Mouse (Mus musculus): ENCODE measurements around the gene Rsl1d1. TPM values are rescaled to one million over a fixed set of nuclear protein-coding genes. Genes with fewer than 3 reads are reported as not detected.

Gene Rsl1d1
- 36.0 and 47.4 TPM in 2 replicates for total RNA-seq (2014; rRNA removed)
- 133 TPM in 2 replicates for polyA plus RNA-seq (2015; fragmentation: Nextera tagmentation; extraction: Ambion mirVana)

DNA sequence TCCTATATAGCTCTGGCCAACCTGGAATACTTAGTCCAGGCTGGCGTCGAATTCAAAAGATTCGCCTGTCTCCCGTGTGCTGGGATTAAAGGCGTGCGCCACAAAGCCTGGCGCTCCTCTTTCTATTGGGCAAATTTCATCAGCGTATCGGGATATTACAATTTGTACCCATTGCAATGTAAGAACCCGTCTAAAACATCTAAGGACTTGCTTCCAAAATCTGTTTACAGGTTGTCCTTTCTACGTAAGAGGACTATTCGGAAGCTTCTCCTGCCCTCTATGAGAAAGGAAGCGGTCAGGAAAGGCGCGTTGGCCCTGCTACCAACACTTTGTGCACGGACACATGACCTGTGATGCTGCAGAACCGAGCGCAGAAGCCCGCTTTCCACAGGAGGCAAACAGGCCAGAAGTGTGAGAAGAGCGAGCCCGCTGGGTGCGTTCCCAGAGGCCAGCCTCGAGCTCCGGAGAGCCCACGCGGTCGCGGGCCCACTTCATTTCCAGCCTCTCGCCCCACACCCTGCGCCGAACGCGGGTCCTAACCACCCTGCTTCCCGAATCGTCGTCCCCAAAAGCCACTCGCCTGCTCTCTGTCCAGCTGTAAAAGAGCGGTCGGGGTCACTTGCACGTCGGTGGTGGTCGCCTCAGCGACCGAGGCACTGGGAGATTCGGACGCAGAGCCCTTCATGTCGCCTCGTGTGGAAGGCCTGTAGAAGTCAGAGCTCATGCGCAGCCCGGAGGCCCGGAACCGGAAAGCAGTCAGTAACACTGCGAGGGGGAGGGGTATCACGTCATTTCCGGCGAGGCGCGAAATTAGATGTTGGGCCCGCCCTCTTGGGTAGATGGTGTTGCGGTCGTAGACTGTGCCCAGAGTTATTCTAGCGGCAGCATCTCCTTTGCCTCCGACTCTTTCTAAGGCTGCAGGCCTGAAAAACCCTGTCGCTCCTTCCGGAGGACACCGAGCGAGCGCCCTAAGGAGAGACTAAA is at the start of gene Rsl1d1:
Gene Rsl1d1 (minus strand): TSS at position 761 of the 984 bp plus-strand sequence.
- Histone ChIP-seq H3K36me3 (ENCODE audit: insufficient read depth, low read length) (peaks cover 27% of the 10 kb centered on the region), H3K9me3 (ENCODE audit: low read length) (no peaks in the 10 kb centered on the region), H3K4me2 (ENCODE audit: low read depth, low read length) (peak within 1 kb of the TSS; percentile 67), H3K9ac (replicated peaks; ENCODE audit: low read length) (peak within 1 kb of the TSS; percentile 78), H3K4me1 (ENCODE audit: insufficient read depth, low read length) (peaks cover 12% of the 10 kb centered on the region; the same call in 1 of the 2 replicates), H3K27ac (peak within 1 kb of the TSS; percentile 83), H3K4me3 (ENCODE audit: low read length) (peak within 1 kb of the TSS; percentile 83), H3K27me3 (ENCODE audit: insufficient read depth, low read length) (no peaks in the 10 kb centered on the region)
- WGBS: under 1% methylated on average over 68 of the region's 68 CpGs
- TF ChIP-seq CTCF (IDR thresholded peaks at IDR 0.05; ENCODE audit: low read depth): no peak; the same call in 1 of the 2 replicates
- ATAC-seq (peak; percentile 99), DNase-seq (ENCODE audit: low spot score) (peak; percentile 98)

DNA sequence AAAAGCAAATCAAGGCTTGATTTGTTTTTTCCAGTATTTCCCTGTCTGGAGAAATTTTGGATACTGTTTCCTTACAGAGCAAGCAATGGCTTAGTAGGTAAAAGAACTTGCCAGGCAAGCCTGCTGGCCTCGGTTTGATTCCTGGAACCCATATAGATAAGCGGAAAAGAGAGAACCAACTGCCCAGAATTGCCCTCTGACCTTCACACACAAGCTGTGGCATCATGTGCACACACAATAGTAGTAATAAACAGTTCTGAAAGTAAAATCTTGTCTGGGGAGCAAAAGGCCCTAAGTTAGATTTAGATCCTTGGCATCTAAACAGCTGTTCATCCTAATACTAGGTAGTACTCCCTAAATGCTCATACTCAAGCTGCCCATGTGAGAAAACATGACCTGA is 44.7 kb upstream of the Rsl1d1 start:
- H3K9ac ChIP-seq (replicated peaks; ENCODE audit: low read length): no peak overlapping the region
- no peak for TF ChIP-seq CTCF (IDR thresholded peaks at IDR 0.05; ENCODE audit: low read depth)

DNA sequence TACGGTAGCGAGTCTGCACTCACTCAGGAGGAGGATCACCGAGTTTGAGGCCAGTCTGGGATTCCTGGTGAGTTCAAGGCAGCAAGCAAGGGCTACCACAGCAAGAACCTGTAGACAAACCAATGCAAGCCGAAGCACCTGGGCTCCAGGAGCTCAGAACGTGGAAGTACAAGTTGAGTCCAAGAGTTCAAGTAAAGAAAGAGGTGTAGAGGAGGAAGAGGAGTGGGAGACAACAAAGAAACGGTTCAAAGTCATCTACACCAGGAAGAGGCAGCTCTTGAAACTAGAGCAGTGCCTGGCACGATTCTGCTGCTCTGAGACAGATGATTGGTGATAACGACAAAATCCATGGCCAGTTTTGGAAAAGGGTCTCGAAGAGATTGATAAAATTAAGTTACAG is 42.6 kb upstream of the Rsl1d1 start:
- no peaks in the 10 kb centered on the region for H3K4me1 ChIP-seq (ENCODE audit: insufficient read depth, low read length)
- H3K4me2 ChIP-seq (ENCODE audit: low read depth, low read length): no peak overlapping the region
- ATAC-seq: no peak
- WGBS: 86% methylated on average over 9 of the region's 9 CpGs
- TF ChIP-seq CTCF (IDR thresholded peaks at IDR 0.05; ENCODE audit: low read depth): no peak
- H3K9me3 ChIP-seq (ENCODE audit: low read length): no peaks in the 10 kb centered on the region
- no peaks in the 10 kb centered on the region for H3K36me3 ChIP-seq (ENCODE audit: insufficient read depth, low read length)
- H3K9ac ChIP-seq (replicated peaks; ENCODE audit: low read length): no peak overlapping the region
- H3K27ac ChIP-seq: no peak overlapping the region
- H3K27me3 ChIP-seq (ENCODE audit: insufficient read depth, low read length): no peaks in the 10 kb centered on the region
- H3K4me3 ChIP-seq (ENCODE audit: low read length): no peak overlapping the region
- DNase-seq (ENCODE audit: low spot score): no peak

More for the DNA sequence above, 44.7 kb upstream of the Rsl1d1 start:
- Histone ChIP-seq H3K27me3 (ENCODE audit: insufficient read depth, low read length) (no peaks in the 10 kb centered on the region), H3K4me2 (ENCODE audit: low read depth, low read length) (no peak overlapping the region), H3K9me3 (ENCODE audit: low read length) (no peaks in the 10 kb centered on the region), H3K4me1 (ENCODE audit: insufficient read depth, low read length) (peaks cover 9% of the 10 kb centered on the region), H3K36me3 (ENCODE audit: insufficient read depth, low read length) (no peaks in the 10 kb centered on the region), H3K27ac (no peak overlapping the region), H3K4me3 (ENCODE audit: low read length) (no peak overlapping the region)
- DNase-seq (ENCODE audit: low spot score) (no peak), ATAC-seq (no peak)
- 81% methylated on average over 2 of the region's 2 CpGs for WGBS

DNA sequence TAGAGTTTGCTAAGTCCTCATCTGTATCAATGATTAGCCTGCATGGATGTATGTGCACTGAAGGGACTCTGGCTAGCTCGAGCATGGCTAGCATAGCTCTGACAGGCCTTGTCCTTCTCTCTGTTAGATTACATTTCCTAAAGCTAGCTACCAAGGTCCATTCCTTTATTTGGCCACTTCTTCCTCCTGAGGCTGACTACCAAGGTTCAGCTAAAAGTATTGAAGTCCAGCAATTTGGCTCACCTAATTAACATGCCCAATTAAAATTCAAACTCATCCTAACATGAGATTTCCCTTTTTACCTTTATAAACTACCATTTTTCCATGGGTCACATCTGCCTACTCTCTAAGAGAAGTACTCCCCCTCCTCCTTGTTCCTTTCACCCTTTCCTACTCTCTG is 39.3 kb upstream of the Rsl1d1 start:
- Histone ChIP-seq H3K9ac (replicated peaks; ENCODE audit: low read length) (no peak overlapping the region), H3K27ac (no peak overlapping the region), H3K4me1 (ENCODE audit: insufficient read depth, low read length) (no peaks in the 10 kb centered on the region), H3K36me3 (ENCODE audit: insufficient read depth, low read length) (no peaks in the 10 kb centered on the region; the same call in 1 of the 2 replicates), H3K4me2 (ENCODE audit: low read depth, low read length) (no peak overlapping the region), H3K9me3 (ENCODE audit: low read length) (no peaks in the 10 kb centered on the region), H3K27me3 (ENCODE audit: insufficient read depth, low read length) (no peaks in the 10 kb centered on the region), H3K4me3 (ENCODE audit: low read length) (no peak overlapping the region)
- 100% methylated on average over 1 of the region's 1 CpGs for WGBS
- no peak for TF ChIP-seq CTCF (IDR thresholded peaks at IDR 0.05; ENCODE audit: low read depth)
- no peak for ATAC-seq
- no peak for DNase-seq (ENCODE audit: low spot score)

DNA sequence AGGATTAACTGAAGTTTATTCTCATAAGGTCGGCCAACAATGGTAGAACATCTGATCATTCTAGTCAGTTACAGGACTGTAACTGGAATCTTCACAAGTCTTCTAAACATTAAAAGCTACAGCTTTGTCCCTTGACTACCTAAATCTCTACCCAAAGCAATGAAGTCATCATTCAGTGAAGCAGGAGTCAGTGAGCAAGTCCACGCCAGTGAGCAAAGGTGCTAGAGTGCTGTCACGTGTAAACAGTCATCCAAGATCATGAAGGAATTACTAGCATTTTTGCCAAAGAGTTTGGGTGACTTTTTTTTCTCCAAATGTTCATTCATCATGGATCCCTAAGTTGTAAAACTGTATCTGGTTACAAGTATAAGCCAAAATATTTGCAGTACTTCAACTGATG is 14.7 kb upstream of the Rsl1d1 start:
- 84% methylated on average over 3 of the region's 3 CpGs for WGBS

DNA sequence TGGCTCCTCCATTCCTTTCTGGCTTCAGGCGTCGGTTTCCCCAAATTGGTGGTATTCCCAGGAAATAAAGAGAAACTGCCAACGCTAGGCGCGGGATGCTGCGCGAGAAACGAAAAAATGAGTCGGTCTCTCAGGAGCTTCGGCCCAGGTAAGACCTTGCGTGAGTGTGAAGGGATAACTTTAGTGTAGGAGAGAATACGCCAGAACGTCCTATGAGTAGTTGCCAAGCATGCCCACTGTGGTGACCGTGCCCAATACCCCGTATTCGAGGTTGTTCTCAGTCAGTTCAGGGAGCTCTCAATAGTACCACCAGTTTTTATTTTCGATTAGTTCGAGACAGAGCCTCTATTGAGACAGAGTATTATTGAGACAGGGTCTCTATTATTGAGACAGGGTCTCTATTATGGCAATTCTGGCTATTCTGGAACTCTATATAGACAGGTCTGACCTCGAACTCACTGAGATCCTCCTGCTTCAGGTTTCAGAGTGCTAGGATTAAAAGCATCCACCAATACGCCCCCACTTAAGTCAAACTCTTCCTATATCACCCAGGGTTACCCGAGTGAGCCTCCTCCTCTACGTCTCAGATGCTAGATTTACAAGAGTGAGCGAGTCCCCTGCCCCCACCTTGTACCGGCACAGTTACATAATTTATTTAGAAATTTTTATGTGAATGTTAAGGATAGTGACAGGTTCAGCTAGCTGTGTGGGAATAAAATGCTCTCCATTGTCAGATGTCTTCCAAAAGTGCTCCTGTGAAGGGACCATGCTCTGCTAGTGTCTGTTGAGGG is 664 bp upstream of the Rsl1d1 start:
- Histone ChIP-seq H3K4me3 (ENCODE audit: low read length) (peak overlapping the region; percentile 83), H3K27me3 (ENCODE audit: insufficient read depth, low read length) (no peaks in the 10 kb centered on the region), H3K36me3 (ENCODE audit: insufficient read depth, low read length) (peaks cover 18% of the 10 kb centered on the region), H3K4me1 (ENCODE audit: insufficient read depth, low read length) (peaks cover 12% of the 10 kb centered on the region; the same call in 1 of the 2 replicates), H3K27ac (peak overlapping the region; percentile 83; the same call in 1 of the 2 replicates), H3K9me3 (ENCODE audit: low read length) (no peaks in the 10 kb centered on the region), H3K9ac (replicated peaks; ENCODE audit: low read length) (peak overlapping the region; percentile 78), H3K4me2 (ENCODE audit: low read depth, low read length) (peak overlapping the region; percentile 67)
- WGBS: 8% methylated on average over 24 of the region's 24 CpGs
- ATAC-seq: peak; percentile 43
- no peak for TF ChIP-seq CTCF (IDR thresholded peaks at IDR 0.05; ENCODE audit: low read depth)
- peak; percentile 4 for DNase-seq (ENCODE audit: low spot score)

More for the DNA sequence above, 14.7 kb upstream of the Rsl1d1 start:
- Histone ChIP-seq H3K27ac (no peak overlapping the region), H3K4me2 (ENCODE audit: low read depth, low read length) (no peak overlapping the region), H3K9me3 (ENCODE audit: low read length) (no peaks in the 10 kb centered on the region), H3K36me3 (ENCODE audit: insufficient read depth, low read length) (peaks cover 18% of the 10 kb centered on the region), H3K4me3 (ENCODE audit: low read length) (no peak overlapping the region), H3K27me3 (ENCODE audit: insufficient read depth, low read length) (no peaks in the 10 kb centered on the region), H3K4me1 (ENCODE audit: insufficient read depth, low read length) (no peaks in the 10 kb centered on the region), H3K9ac (replicated peaks; ENCODE audit: low read length) (no peak overlapping the region)
- DNase-seq (ENCODE audit: low spot score) (no peak), ATAC-seq (no peak)
- no peak for TF ChIP-seq CTCF (IDR thresholded peaks at IDR 0.05; ENCODE audit: low read depth)
